Mouse (Mus musculus) c-Kit-positive CD71-negative TER-119-negative erythroid progenitor cells, embryonic 14.5 days (primary cell): ENCODE data around the gene Nck1.

Experiments used
- DNase-seq: peaks from one replicate; pipeline ENCODE4 v3.0.0-alpha.2; 2013; ENCODE audit warnings: low read depth

The Nck1 gene

GRCm38 (mm10) chr9:100535618-100536262 lies 10.2 kb downstream of the Nck1 start:
- no peak for DNase-seq

GRCm38 (mm10) chr9:100534686-100535085 lies 11.2 kb downstream of the Nck1 start:
- no peak for DNase-seq

GRCm38 (mm10) chr9:100532847-100533505 lies 13.0 kb downstream of the Nck1 start:
- DNase-seq, result no peak

GRCm38 (mm10) chr9:100531296-100531695 lies 14.6 kb downstream of the Nck1 start:
- no peak for DNase-seq

- no peak for DNase-seq
Measured at GRCm38 (mm10) chr9:100525225-100525624, 20.7 kb downstream of the Nck1 start.

- DNase-seq, result no peak
Measured at GRCm38 (mm10) chr9:100522029-100522428, 23.9 kb downstream of the Nck1 start.

GRCm38 (mm10) chr9:100520586-100520985 lies 25.3 kb downstream of the Nck1 start:
- peak; percentile 24 for DNase-seq

GRCm38 (mm10) chr9:100520012-100520411 lies 25.9 kb downstream of the Nck1 start:
- no peak for DNase-seq

GRCm38 (mm10) chr9:100507581-100507980 lies 38.4 kb downstream of the Nck1 start:
- DNase-seq, result no peak

GRCm38 (mm10) chr9:100506652-100507051 lies 39.3 kb downstream of the Nck1 start:
- DNase-seq, result no peak

GRCm38 (mm10) chr9:100505498-100505897 lies 40.4 kb downstream of the Nck1 start:
- no peak for DNase-seq

GRCm38 (mm10) chr9:100493611-100494261 lies 52.2 kb downstream of the Nck1 start:
- DNase-seq, result no peak

GRCm38 (mm10) chr9:100491424-100491823 lies 54.5 kb downstream of the Nck1 start:
- DNase-seq, result no peak

GRCm38 (mm10) chr9:100488969-100489368 lies 57.0 kb downstream of the Nck1 start:
- no peak for DNase-seq

- no peak for DNase-seq
Measured at GRCm38 (mm10) chr9:100488056-100488713, 57.7 kb downstream of the Nck1 start.

- DNase-seq, result no peak
Measured at GRCm38 (mm10) chr9:100486431-100486830, 59.5 kb downstream of the Nck1 start, which contains the start of gene Il20rb. Il20rb (minus strand) TSS chr9:100486788.

GRCm38 (mm10) chr9:100483318-100483717 lies 62.6 kb downstream of the Nck1 start:
- no peak for DNase-seq

- DNase-seq, result no peak
Measured at GRCm38 (mm10) chr9:100481626-100482025, 64.3 kb downstream of the Nck1 start.

GRCm38 (mm10) chr9:100474056-100474455 lies 71.9 kb downstream of the Nck1 start:
- no peak for DNase-seq

GRCm38 (mm10) chr9:100473361-100473760 lies 72.6 kb downstream of the Nck1 start:
- no peak for DNase-seq

- DNase-seq, result no peak
Measured at GRCm38 (mm10) chr9:100472931-100473330, 73.0 kb downstream of the Nck1 start.

GRCm38 (mm10) chr9:100471605-100471953 lies 74.4 kb downstream of the Nck1 start:
- no peak for DNase-seq
